Mouse (Mus musculus): Measurements from ENCODE around the gene Faf2. TPM values are rescaled to one million over a fixed set of nuclear protein-coding genes. Genes with fewer than 3 reads are reported as not detected.
A peak's percentile ranks its signal among the peaks of the same experiment; 100 is the strongest.
"Not testable (repeated sequence)": the region's sequence is repeated elsewhere in the genome, so short reads cannot be mapped to it uniquely, and the experiment has no call there.

Gene Faf2
- polyA plus RNA-seq, 1 experiment from 2014 or later: 68.5 TPM

- H3K9me3 ChIP-seq: no peaks in the 10 kb centered on the region
- 0 out of 2 replicates have a peak overlapping the region, but pooled peaks have one; percentile 17 for H3K4me2 ChIP-seq (replicated peaks)
- no peak overlapping the region for H3K9ac ChIP-seq
- peaks cover 16% of the 10 kb centered on the region; the same call in 1 of the 2 replicates for H3K4me1 ChIP-seq (replicated peaks)
- no peaks in the 10 kb centered on the region for H3K36me3 ChIP-seq
- no peak for ATAC-seq
- H3K27ac ChIP-seq: no peak overlapping the region
- no peaks in the 10 kb centered on the region for H3K27me3 ChIP-seq (replicated peaks)
- WGBS: 70% methylated on average over 3 of the region's 3 CpGs
- H3K4me3 ChIP-seq (replicated peaks): no peak overlapping the region
These were observed 13.6 kb upstream of the Faf2 start for GRCm38 (mm10) chr13:54608002-54608401.

GRCm38 (mm10) chr13:54608666-54609065 lies 12.9 kb upstream of the Faf2 start:
- H3K4me2 ChIP-seq (replicated peaks): peak overlapping the region; percentile 17; the same call in 1 of the 2 replicates
- no peak overlapping the region for H3K9ac ChIP-seq
- H3K4me1 ChIP-seq (replicated peaks): peaks cover 10% of the 10 kb centered on the region; the same call in 1 of the 2 replicates
- H3K9me3 ChIP-seq: no peaks in the 10 kb centered on the region
- WGBS: 35% methylated on average over 8 of the region's 8 CpGs
- H3K36me3 ChIP-seq: no peaks in the 10 kb centered on the region
- no peaks in the 10 kb centered on the region for H3K27me3 ChIP-seq (replicated peaks)
- no peak overlapping the region for H3K4me3 ChIP-seq (replicated peaks)
- 0 out of 2 replicates have a peak overlapping the region, but pooled peaks have one; percentile 46 for H3K27ac ChIP-seq
- no peak for ATAC-seq

- no peak for ATAC-seq
- H3K27ac ChIP-seq: 0 out of 2 replicates have a peak overlapping the region, but pooled peaks have one; percentile 46
- H3K4me2 ChIP-seq (replicated peaks): peak overlapping the region; percentile 17; the same call in 1 of the 2 replicates
- peaks cover 9% of the 10 kb centered on the region; the same call in 1 of the 2 replicates for H3K4me1 ChIP-seq (replicated peaks)
- no peaks in the 10 kb centered on the region for H3K27me3 ChIP-seq (replicated peaks)
- H3K36me3 ChIP-seq: no peaks in the 10 kb centered on the region
- no peak overlapping the region for H3K9ac ChIP-seq
- no peaks in the 10 kb centered on the region for H3K9me3 ChIP-seq
- no peak overlapping the region for H3K4me3 ChIP-seq (replicated peaks)
- WGBS: 34% methylated on average over 1 of the region's 1 CpGs
These were observed 12.3 kb upstream of the Faf2 start for GRCm38 (mm10) chr13:54609301-54609700.

GRCm38 (mm10) chr13:54610613-54610971 lies 11.0 kb upstream of the Faf2 start:
- Histone ChIP-seq H3K36me3 (no peaks in the 10 kb centered on the region), H3K9ac (peak overlapping the region; percentile 79), H3K27me3 (replicated peaks) (no peaks in the 10 kb centered on the region), H3K4me1 (replicated peaks) (peaks cover 6% of the 10 kb centered on the region; the same call in 1 of the 2 replicates), H3K4me2 (replicated peaks) (peak overlapping the region; percentile 95), H3K9me3 (no peaks in the 10 kb centered on the region), H3K27ac (peak overlapping the region; percentile 71), H3K4me3 (replicated peaks) (peak overlapping the region; percentile 77)
- peak; percentile 50 for ATAC-seq
- WGBS: 8% methylated on average over 13 of the region's 13 CpGs

GRCm38 (mm10) chr13:54610972-54611754 lies 10.4 kb upstream of the Faf2 start, which contains the start of gene Cltb:
Cltb (minus strand) TSS chr13:54611344.
- Histone ChIP-seq H3K27ac (peak within 1 kb of the TSS; percentile 71), H3K27me3 (replicated peaks) (no peaks in the 10 kb centered on the region), H3K4me2 (replicated peaks) (peak within 1 kb of the TSS; percentile 95), H3K4me3 (replicated peaks) (peak within 1 kb of the TSS; percentile 77), H3K4me1 (replicated peaks) (peaks cover 6% of the 10 kb centered on the region; the same call in 1 of the 2 replicates), H3K36me3 (no peaks in the 10 kb centered on the region), H3K9me3 (no peaks in the 10 kb centered on the region), H3K9ac (peak within 1 kb of the TSS; percentile 79)
- under 1% methylated on average over 66 of the region's 66 CpGs for WGBS
- peak; percentile 85 for ATAC-seq

GRCm38 (mm10) chr13:54613141-54613540 lies 8.4 kb upstream of the Faf2 start:
- not testable (repeated sequence) for H3K9me3 ChIP-seq; H3K27ac ChIP-seq; ATAC-seq; H3K9ac ChIP-seq; H3K4me2 ChIP-seq (replicated peaks); H3K27me3 ChIP-seq (replicated peaks); H3K36me3 ChIP-seq; H3K4me1 ChIP-seq (replicated peaks); H3K4me3 ChIP-seq (replicated peaks)
- 77% methylated on average over 8 of the region's 8 CpGs for WGBS

- Histone ChIP-seq H3K27ac (no peak overlapping the region), H3K27me3 (replicated peaks) (no peaks in the 10 kb centered on the region), H3K36me3 (no peaks in the 10 kb centered on the region), H3K4me3 (replicated peaks) (no peak overlapping the region), H3K4me2 (replicated peaks) (no peak overlapping the region), H3K9me3 (no peaks in the 10 kb centered on the region), H3K4me1 (replicated peaks) (0 out of 2 replicates have a peak, but pooled peaks cover 3% of the 10 kb centered on the region), H3K9ac (no peak overlapping the region)
- WGBS: 76% methylated on average over 8 of the region's 8 CpGs
- no peak for ATAC-seq
These were observed 5.3 kb upstream of the Faf2 start for GRCm38 (mm10) chr13:54616307-54616706.

GRCm38 (mm10) chr13:54616998-54617397 lies 4.6 kb upstream of the Faf2 start:
- 69% methylated on average over 6 of the region's 6 CpGs for WGBS
- H3K36me3 ChIP-seq: no peaks in the 10 kb centered on the region
- H3K4me3 ChIP-seq (replicated peaks): no peak overlapping the region
- no peaks in the 10 kb centered on the region for H3K4me1 ChIP-seq (replicated peaks)
- H3K27ac ChIP-seq: no peak overlapping the region
- no peak overlapping the region for H3K9ac ChIP-seq
- no peak overlapping the region for H3K4me2 ChIP-seq (replicated peaks)
- no peaks in the 10 kb centered on the region for H3K9me3 ChIP-seq
- H3K27me3 ChIP-seq (replicated peaks): no peaks in the 10 kb centered on the region
- ATAC-seq: no peak

- H3K9me3 ChIP-seq: no peaks in the 10 kb centered on the region
- under 1% methylated on average over 27 of the region's 27 CpGs for WGBS
- H3K27me3 ChIP-seq (replicated peaks): no peaks in the 10 kb centered on the region
- H3K4me3 ChIP-seq (replicated peaks): peak overlapping the region; percentile 92
- ATAC-seq: peak; percentile 76
- H3K36me3 ChIP-seq: no peaks in the 10 kb centered on the region
- H3K27ac ChIP-seq: peak overlapping the region; percentile 85
- peak overlapping the region; percentile 79 for H3K4me2 ChIP-seq (replicated peaks)
- peak overlapping the region; percentile 96 for H3K9ac ChIP-seq
- peaks cover 10% of the 10 kb centered on the region for H3K4me1 ChIP-seq (replicated peaks)
These were observed 457 bp downstream of the Faf2 start for GRCm38 (mm10) chr13:54621960-54622521.

- Histone ChIP-seq H3K36me3 (no peaks in the 10 kb centered on the region), H3K9me3 (no peaks in the 10 kb centered on the region), H3K27me3 (replicated peaks) (no peaks in the 10 kb centered on the region), H3K27ac (no peak overlapping the region), H3K4me1 (replicated peaks) (no peaks in the 10 kb centered on the region), H3K9ac (no peak overlapping the region), H3K4me2 (replicated peaks) (no peak overlapping the region), H3K4me3 (replicated peaks) (no peak overlapping the region)
- ATAC-seq: no peak
- WGBS: 86% methylated on average over 4 of the region's 4 CpGs
These were observed 7.5 kb downstream of the Faf2 start for GRCm38 (mm10) chr13:54629128-54629527.

GRCm38 (mm10) chr13:54632731-54633277 lies 11.2 kb downstream of the Faf2 start:
- Histone ChIP-seq H3K4me1 (replicated peaks) (no peaks in the 10 kb centered on the region), H3K4me2 (replicated peaks) (no peak overlapping the region), H3K4me3 (replicated peaks) (no peak overlapping the region), H3K9me3 (no peaks in the 10 kb centered on the region), H3K27ac (no peak overlapping the region), H3K27me3 (replicated peaks) (no peaks in the 10 kb centered on the region), H3K36me3 (no peaks in the 10 kb centered on the region), H3K9ac (no peak overlapping the region)
- no peak for ATAC-seq
- WGBS: 57% methylated on average over 3 of the region's 3 CpGs

- H3K9ac ChIP-seq: no peak overlapping the region
- no peak overlapping the region for H3K4me3 ChIP-seq (replicated peaks)
- H3K4me1 ChIP-seq (replicated peaks): no peaks in the 10 kb centered on the region
- 93% methylated on average over 3 of the region's 3 CpGs for WGBS
- H3K27ac ChIP-seq: no peak overlapping the region
- peaks cover under 1% of the 10 kb centered on the region; the same call in 1 of the 2 replicates for H3K36me3 ChIP-seq
- no peak overlapping the region for H3K4me2 ChIP-seq (replicated peaks)
- H3K27me3 ChIP-seq (replicated peaks): no peaks in the 10 kb centered on the region
- no peak for ATAC-seq
- H3K9me3 ChIP-seq: no peaks in the 10 kb centered on the region
These were observed 13.4 kb downstream of the Faf2 start for GRCm38 (mm10) chr13:54635011-54635410.

Measured in intestine, embryonic 15.5 days (tissue).